Mouse (Mus musculus): ENCODE measurements around the gene Upf1.

- TF ChIP-seq CTCF (IDR thresholded peaks at IDR 0.05) (no peak), POLR2A (IDR thresholded peaks at IDR 0.05; ENCODE audit: insufficient read depth, low read depth, low read length) (no peak)
These were observed 23.2 kb upstream of the Upf1 start for GRCm38 (mm10) chr8:70376275-70376741.

All from heart, adult 2 months (tissue).